Comparison of ENCODE assay signal across 8 mouse cellular contexts in the genomic region with DNA sequence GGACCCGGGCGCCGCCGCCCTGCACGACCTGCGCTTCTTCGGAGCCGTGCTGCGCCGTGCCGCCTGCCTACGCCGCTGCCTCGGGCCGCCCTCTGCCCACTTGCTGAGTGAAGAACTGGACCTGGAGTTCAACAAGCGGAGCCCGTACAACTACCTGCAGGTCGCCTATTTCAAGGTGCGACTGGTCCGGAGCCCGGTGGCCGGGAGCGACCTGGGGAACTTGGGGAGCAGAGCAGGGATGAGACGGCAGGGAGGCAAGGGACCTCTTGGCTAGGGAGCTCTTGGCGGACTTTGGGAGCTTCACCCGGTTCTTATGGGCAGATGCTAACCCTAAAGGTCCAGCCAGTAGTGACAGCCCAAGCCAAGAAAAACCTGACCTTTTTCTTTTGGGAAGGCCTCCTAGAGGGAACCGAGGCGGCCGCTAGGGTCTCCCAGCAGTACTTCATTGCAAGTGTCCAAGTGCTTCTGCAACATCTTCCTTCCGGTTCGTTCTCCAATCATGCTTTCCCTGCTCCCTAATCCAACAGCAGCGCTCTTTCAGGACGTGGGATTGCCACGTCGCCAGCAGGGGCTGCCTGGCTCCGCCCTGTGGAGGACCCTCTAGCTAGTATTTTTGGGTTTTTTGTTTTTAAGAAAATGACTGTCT. TPM values are rescaled to one million over a fixed set of nuclear protein-coding genes. Genes with fewer than 3 reads are reported as not detected.
DNase-seq lines count a peak whose midpoint lies in the region; ATAC-seq and TF ChIP-seq lines count a peak whose summit lies in the region.

No protein-coding gene starts in this region.

- no peaks in the 10 kb centered on the region for H3K27me3 ChIP-seq in hindbrain, postnatal 0 days (ENCODE audit: insufficient read depth, low read length)

- peak overlapping the region; percentile 79 for H3K9ac ChIP-seq in hindbrain, postnatal 0 days (replicated peaks; ENCODE audit: low read length)

- peak; percentile 61 for TF ChIP-seq CTCF in hindbrain, postnatal 0 days (IDR thresholded peaks at IDR 0.05; ENCODE audit: low read depth)

- peak overlapping the region; percentile 81 for H3K4me2 ChIP-seq in hindbrain, postnatal 0 days (ENCODE audit: low read depth, low read length)

- H3K4me1 ChIP-seq in hindbrain, postnatal 0 days (ENCODE audit: insufficient read depth, low read length) = peaks cover 6% of the 10 kb centered on the region

- H3K36me3 ChIP-seq in hindbrain, postnatal 0 days (ENCODE audit: insufficient read depth, low read length) = no peaks in the 10 kb centered on the region

- H3K27ac ChIP-seq in hindbrain, postnatal 0 days = peak overlapping the region; percentile 70

- H3K9me3 ChIP-seq in hindbrain, postnatal 0 days (ENCODE audit: low read length) = no peaks in the 10 kb centered on the region

- intact Hi-C loops in heart, postnatal 25 days (cut with DNase I) = loop anchor here (5.0 kb wide), 1 partner anchor 1784 kb away; the partner anchor contains the start of gene Smap2
- intact Hi-C loops in left cerebral cortex, postnatal 14 days (cut with DNase I) = loop anchor here (10.0 kb wide), 1 partner anchor 301 kb away; the partner anchor contains the start of genes Foxj3 and Frg2f1

- WGBS in hindbrain, postnatal 0 days = under 1% methylated on average over 36 of the region's 36 CpGs

- ATAC-seq in hindbrain, postnatal 0 days = no peak
- peak; percentile 14 for ATAC-seq in megakaryocyte, adult 5-6 weeks (ENCODE audit: poor library complexity, severe bottlenecking)

- DNase-seq in heart, adult 11 months = peak; percentile 96
- DNase-seq in heart, postnatal 25 days (ENCODE audit: low spot score) = no peak
- peak; percentile 62 to 66 for DNase-seq in cerebellum, postnatal 10 days
- DNase-seq in frontal cortex, postnatal 36 days (ENCODE audit: low spot score in 2 of 2) = peak; percentile 52 to 67
- peak; percentile 76 for DNase-seq in hindbrain, postnatal 0 days (ENCODE audit: low spot score)
- peak; percentile 33 to 68 for DNase-seq in left cerebral cortex, postnatal 14 days (ENCODE audit: low spot score in 2 of 2)
- peak; percentile 32 to 39 for DNase-seq in right cerebral cortex, postnatal 36 days (ENCODE audit: low spot score in 2 of 2)

- peak overlapping the region; percentile 91 for H3K4me3 ChIP-seq in hindbrain, postnatal 0 days (ENCODE audit: low read length)

RNA-seq across cellular contexts. Expression of gene P3h1, which starts 0.7 kb away (rescaled TPM):
- 10 to 100 TPM; 15.0 to 15.7 TPM for total RNA-seq in heart, postnatal 25 days (2021)
- 15.3 and 18.3 TPM in 2 replicates for total RNA-seq in hindbrain, postnatal 0 days (2014; rRNA removed)
- polyA plus RNA-seq in hindbrain, postnatal 0 days (2015; fragmentation: Nextera tagmentation; extraction: Ambion mirVana) = 9.1 and 9.8 TPM in 2 replicates
- total RNA-seq in left cerebral cortex, postnatal 14 days (2021) = 1 to 10 TPM; 7.1 to 7.6 TPM
- total RNA-seq in megakaryocyte, adult 5-6 weeks (2015) = 0.94 and 1.1 TPM in 2 replicates
- total RNA-seq in megakaryocyte, adult 5-6 weeks (2017) = 3.3 and 3.5 TPM in 2 replicates

RNA-seq across cellular contexts. Expression of gene AU022252, which starts 0.9 kb away (rescaled TPM):
- total RNA-seq in heart, postnatal 25 days (2021) = 10 to 100 TPM; 21.5 to 23.5 TPM
- total RNA-seq in hindbrain, postnatal 0 days (2014; rRNA removed) = 15.3 and 26.4 TPM in 2 replicates
- 19.8 and 20.5 TPM in 2 replicates for polyA plus RNA-seq in hindbrain, postnatal 0 days (2015; fragmentation: Nextera tagmentation; extraction: Ambion mirVana)
- total RNA-seq in left cerebral cortex, postnatal 14 days (2021) = 10 to 100 TPM; 31.6 to 34.9 TPM
- 2.1 and 4.5 TPM in 2 replicates for total RNA-seq in megakaryocyte, adult 5-6 weeks (2015)
- 2.9 and 6.6 TPM in 2 replicates for total RNA-seq in megakaryocyte, adult 5-6 weeks (2017)

RNA-seq across cellular contexts. Expression of gene Tmem269, which starts 15.4 kb away (rescaled TPM):
- total RNA-seq in heart, postnatal 25 days (2021) = not detected
- 0.37 TPM in 1 of 2 replicates, not detected in the other for total RNA-seq in hindbrain, postnatal 0 days (2014; rRNA removed)
- polyA plus RNA-seq in hindbrain, postnatal 0 days (2015; fragmentation: Nextera tagmentation; extraction: Ambion mirVana) = 0.30 and 0.43 TPM in 2 replicates
- total RNA-seq in left cerebral cortex, postnatal 14 days (2021) = under 1 TPM; 0.48 to 0.55 TPM
- total RNA-seq in megakaryocyte, adult 5-6 weeks (2015) = not detected in 2 replicates
- not detected in 2 replicates for total RNA-seq in megakaryocyte, adult 5-6 weeks (2017)

RNA-seq across cellular contexts. Expression of gene Cldn19, which starts 21.8 kb away (rescaled TPM):
- under 1 TPM in 1 of 2 experiments, not detected in 1; 0.06 TPM for total RNA-seq in heart, postnatal 25 days (2021)
- 3.6 and 5.1 TPM in 2 replicates for total RNA-seq in hindbrain, postnatal 0 days (2014; rRNA removed)
- 1.1 and 1.7 TPM in 2 replicates for polyA plus RNA-seq in hindbrain, postnatal 0 days (2015; fragmentation: Nextera tagmentation; extraction: Ambion mirVana)
- under 1 TPM; 0.15 to 0.24 TPM for total RNA-seq in left cerebral cortex, postnatal 14 days (2021)
- not detected in 2 replicates for total RNA-seq in megakaryocyte, adult 5-6 weeks (2015)
- not detected in 2 replicates for total RNA-seq in megakaryocyte, adult 5-6 weeks (2017)

RNA-seq across cellular contexts. Expression of gene Svbp, which starts 38.3 kb away (rescaled TPM):
- 10 to 100 TPM; 15.3 to 19.0 TPM for total RNA-seq in heart, postnatal 25 days (2021)
- total RNA-seq in hindbrain, postnatal 0 days (2014; rRNA removed) = 40.9 and 64.7 TPM in 2 replicates
- polyA plus RNA-seq in hindbrain, postnatal 0 days (2015; fragmentation: Nextera tagmentation; extraction: Ambion mirVana) = 175 and 179 TPM in 2 replicates
- 10 to 100 TPM; 19.7 to 22.1 TPM for total RNA-seq in left cerebral cortex, postnatal 14 days (2021)
- 20.6 and 28.6 TPM in 2 replicates for total RNA-seq in megakaryocyte, adult 5-6 weeks (2015)
- 19.7 and 42.9 TPM in 2 replicates for total RNA-seq in megakaryocyte, adult 5-6 weeks (2017)
